Mouse (Mus musculus) liver (tissue): ENCODE measurements around the gene Dnaic1.

Experiments
- DNase-seq: peaks from one replicate; pipeline ENCODE4 v3.0.0-alpha.2; 2020; ENCODE audit warnings: mixed read lengths

The Dnaic1 gene

DNA sequence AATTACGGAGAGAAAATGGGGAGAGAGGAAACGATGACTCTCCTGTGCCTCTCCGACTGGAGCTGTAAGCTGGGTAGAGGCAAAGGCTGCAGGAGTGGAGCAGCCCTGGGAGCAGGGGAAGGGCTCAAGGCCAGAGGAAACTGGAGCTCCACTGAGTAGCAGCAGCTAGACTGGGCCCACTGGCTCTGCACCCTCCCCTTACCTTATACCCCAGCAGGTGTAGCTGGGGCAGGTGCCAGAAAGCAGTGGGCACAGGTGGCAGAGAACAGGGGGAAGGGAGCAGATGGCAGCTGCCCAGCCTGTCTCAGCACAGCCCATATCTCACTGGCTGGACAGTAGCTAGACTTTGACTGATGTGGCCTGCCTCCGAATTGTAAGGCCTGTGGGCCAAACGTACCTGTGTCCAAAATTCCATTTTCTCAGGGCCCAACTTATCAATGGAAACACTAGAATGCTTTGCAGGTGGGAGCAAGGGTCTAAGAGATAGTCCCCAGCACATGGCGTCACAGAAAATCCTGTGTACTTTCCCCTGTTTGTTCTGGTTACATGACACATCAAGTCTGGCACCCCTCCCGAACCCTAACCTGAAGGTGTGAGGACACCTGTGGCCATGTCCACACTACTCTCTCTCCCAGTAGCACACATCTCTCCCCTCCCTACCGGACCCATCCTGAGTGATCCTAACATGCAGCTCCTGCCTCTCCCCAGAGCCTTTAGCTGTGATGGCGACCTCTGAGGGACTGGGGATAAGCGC lies 67.5 kb downstream of the Dnaic1 start:
- DNase-seq: no peak

DNA sequence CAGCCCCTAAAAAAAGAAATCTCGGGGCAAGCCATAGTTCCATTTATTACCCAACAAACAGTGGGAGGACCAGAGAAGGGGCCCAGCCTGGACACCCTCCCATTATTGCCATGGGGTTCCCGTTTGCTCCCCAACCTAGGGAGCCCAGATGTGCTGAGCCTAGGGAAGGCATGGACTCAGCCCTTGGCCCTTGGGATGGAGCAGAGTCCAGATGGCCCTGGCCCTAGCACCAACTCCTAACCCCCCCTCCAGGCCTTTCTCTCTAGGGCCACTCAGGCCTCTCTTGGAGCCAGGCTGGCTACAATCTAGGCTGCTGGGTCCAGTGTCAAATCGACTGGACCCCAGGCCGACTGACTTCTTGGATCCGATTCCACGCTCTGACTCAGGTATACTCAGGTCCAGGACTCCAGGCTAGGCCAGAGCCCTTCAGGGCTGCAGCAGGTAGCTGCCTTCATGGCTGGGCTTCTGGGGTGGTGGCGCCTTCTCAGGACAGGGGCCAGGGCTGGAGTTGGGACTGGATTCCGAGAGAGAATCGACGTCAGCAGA lies 68.7 kb downstream of the Dnaic1 start:
- no peak for DNase-seq

DNA sequence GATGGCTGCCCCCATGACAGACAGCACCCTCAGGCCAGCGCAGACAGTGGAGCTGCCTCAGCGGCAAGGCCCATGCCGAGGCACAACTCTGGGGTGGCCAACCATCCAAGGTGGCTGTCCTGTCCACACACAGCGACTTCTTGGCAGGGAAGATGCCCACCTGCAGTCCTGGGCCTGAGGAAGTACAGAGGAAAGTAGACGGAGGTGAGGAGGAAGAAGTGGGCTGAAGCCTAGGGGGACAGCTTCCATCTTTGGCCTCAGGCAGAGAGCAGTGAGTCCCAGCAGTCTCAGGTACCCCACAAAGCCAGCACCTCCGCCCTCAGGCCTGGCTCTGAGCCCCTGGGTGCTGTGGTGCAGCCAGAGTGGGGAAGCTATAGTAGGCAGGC lies 69.2 kb downstream of the Dnaic1 start:
- DNase-seq: no peak

DNA sequence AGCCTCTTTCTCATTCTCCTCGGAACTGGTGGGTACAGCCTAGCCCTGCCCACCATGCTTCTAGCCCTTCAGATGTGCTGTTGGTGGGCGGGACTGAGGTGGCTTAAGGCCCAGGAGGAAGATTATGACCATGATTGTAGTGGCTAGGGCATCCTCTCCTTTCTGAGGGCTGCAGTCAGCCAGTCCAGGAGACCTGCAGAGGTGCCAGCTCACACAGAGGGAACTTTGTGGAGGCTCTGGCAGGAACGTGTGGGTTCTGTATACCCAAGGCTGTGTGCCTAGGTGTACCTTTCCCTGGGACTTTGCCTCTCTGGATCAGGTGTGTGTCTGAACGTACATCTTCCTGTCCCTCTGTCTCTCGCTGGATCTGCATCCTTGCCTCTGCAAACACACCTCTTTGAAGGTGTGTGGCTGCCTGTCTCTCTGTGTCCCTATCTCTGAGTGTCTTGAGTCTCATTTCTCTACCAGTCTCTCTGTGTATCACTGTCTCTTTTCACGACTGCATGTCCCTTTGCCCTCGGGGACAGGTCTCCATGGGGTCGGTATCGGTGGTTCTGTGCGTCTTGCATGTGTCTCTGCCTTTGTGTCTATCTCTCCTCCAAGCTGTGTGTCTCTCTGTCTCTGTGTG lies 69.8 kb downstream of the Dnaic1 start:
- no peak for DNase-seq

DNA sequence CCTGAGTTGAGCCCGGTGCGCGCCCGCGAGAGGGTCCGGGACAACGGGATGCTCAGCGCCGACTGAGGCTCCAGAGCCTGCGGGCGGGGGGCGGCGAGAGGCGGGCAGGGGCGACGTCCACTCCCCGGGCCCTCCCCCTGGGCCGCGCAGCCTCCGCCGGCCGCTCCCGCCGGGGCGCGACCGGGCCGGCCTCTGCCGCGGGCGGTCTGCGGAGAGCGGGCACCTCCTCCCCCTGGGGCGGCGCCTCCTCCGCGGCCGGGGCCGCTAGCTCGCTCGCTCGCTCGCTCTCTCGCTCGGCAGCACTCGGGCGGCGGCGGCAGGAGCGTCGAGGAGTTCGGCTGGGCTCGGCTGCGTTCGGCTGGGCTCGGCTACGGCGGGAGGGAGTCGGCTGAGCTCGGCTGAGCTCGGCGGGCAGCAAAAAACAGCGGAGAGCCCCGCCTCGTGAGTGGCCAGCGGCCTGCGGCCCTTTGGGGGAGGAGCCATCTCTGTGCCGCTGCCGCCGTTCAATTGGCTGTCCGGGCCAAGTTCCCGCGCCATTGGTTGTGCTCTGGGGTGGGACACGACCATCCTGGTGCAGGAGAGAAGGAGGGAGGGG lies 70.4 kb downstream of the Dnaic1 start, which contains the start of gene Enho:
TSS of gene Enho (minus strand) at position 412 of the 595 bp plus-strand sequence.
- DNase-seq: peak; percentile 92

DNA sequence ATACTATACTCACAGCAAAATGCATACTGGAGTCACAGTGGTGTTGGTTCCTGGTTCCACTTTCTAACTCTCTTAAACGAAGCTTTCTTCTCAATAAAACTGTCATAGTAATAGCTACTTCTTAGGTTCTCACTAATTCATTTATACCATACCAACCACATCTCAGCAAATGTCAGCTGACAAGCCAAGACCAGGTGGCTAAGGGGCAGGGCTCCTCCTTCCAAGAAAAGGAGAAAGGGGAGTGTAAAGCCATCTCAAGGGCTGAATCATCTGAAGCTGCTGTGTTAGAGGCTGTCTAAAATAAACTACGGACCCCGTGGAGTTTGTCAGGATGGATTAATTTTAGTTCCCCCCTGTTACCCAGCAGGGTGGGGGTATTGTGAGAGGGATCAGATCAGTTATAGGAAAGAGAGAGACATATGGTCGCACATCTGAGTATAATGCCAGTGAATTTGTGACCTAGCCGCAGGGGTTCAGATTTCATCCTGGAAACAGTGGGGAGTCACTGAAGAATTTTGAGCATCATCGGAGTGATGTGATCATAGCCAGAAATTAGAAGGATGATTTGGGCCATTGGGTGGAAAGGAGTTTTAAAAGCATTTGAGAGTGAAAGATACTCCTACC lies 71.7 kb downstream of the Dnaic1 start:
- no peak for DNase-seq

DNA sequence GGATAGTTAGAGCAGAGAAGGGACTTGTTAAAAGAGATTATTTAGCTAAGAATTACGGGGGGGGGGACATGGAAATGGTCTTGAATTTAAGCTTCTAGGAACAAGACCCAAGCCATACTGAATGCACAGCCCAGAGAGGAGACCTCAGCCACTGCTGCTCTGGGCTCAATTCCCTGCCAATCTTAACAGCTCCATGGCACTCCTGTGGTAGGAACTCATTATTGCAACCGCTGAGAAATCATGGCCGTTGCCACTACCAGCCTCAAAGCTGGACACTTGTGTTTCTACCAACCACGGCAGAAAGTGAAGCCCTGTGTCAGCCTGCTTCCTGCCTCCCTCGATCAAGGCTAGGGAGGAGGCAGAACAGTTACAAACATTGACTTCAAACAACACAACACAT lies 75.9 kb downstream of the Dnaic1 start:
- DNase-seq: no peak

DNA sequence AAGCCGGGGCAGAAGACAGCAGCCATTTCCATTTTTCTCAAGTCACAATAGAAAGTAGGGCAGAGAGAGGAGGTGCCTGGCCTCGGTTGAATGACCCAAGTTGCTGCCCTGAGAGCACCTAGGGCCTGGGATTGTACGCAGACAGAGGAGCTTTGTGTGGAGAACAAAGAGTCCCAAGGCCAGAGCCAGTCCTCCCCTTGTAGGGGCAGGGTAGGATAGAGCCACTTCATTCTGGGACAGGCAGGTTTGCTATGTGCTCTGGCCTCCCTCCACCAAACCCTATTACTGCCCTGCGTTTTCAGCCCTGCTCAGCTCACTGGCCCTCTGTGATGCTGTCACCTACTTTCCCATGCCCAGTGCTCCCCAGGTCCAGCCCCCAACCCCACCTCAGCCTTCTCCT lies 78.6 kb downstream of the Dnaic1 start:
- DNase-seq: no peak

DNA sequence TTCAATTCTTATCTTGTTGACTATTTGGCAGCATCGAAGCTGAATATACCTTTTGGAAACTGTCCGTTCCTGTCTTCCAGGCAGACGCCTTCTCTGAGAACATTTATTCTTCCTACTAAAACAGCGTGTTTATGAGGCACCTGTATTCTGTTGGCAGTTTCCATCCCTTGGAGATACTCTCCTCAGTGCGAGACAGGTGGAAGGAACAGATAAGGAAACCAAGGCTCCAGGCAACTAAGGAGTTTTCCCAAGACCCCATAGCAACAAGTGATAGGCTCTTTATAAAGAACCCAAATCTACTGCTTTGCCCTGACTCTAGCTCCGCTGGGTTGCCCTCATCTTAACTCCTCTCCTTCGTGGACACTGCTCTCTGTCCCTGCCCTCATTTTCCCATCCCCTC lies 79.1 kb downstream of the Dnaic1 start:
- DNase-seq: no peak

DNA sequence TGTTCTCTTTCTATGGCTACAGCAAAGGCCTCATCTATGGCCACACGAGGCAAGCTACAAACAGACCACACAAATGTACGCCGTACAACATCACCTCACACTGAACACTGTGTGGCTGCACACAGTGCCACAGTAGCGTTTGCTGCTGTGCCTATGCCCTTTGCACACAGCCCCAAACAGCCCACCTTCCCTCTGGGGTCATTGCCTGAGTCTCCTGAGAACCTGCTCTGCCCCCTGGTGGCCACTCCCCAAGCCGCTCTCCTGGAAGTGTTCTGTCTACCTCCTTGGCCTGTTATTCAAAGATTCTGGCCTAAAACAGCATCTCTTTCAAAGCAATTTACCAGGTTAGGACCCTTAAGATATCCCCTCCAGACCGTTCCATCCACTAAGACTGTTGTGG lies 83.7 kb downstream of the Dnaic1 start:
- peak; percentile 64 for DNase-seq

DNA sequence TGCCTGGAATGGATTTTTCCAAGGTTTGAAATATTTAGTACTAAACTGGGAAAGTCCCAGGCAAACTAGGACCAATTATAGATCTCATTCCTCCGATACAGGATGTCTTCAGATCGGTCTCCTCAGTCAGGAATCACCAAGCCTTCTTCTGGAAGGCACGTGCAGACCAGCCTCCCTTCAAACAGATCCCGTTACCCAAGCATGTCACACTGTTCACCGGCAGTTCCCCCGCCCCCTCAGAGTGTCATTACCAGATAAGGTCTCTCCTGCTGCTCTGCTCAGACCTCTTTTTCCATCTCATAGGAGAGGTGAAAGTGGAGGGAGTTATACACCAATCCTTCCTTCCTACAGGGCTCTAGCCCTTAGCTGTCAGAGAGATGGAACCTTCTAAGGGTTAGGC lies 84.2 kb downstream of the Dnaic1 start:
- no peak for DNase-seq

DNA sequence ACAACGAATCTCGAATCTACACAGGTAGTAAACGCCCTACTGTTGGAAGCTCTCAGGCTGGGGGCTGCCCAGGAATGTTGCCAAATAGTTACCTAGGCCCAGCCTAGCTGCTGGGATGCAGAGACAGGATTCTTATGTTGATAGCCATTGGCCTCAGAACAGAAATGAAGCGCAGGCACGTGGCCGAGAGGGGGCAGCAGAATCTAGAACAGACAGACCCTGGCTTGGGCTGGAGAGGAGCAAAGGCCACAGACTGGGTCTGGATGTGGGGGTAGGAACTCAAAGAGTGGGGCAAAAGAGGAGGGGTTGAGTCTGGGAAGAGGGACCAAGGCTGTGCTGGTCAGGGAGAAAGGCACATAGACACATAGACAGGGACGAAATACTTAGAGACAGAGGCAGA lies 84.6 kb downstream of the Dnaic1 start:
- peak; percentile 54 for DNase-seq

DNA sequence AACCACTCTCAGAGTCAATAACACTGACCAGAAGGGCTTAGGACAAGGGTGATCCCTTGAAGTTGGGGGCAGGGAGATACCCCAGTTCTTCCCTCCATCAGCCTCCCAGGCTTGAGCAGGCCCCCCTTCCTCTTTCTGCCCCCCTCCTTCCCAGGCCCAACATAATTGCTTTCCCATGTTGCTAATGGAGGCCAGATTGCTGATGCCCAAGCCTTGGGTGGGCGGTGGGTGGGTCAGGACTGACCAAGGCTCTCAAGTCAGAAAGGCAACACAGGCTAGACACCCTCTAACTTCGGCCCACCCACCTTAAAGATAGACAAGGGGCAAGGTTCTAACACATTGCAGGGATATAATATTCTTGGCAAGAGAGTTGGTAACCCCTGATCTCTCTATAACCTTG lies 86.0 kb downstream of the Dnaic1 start:
- no peak for DNase-seq

DNA sequence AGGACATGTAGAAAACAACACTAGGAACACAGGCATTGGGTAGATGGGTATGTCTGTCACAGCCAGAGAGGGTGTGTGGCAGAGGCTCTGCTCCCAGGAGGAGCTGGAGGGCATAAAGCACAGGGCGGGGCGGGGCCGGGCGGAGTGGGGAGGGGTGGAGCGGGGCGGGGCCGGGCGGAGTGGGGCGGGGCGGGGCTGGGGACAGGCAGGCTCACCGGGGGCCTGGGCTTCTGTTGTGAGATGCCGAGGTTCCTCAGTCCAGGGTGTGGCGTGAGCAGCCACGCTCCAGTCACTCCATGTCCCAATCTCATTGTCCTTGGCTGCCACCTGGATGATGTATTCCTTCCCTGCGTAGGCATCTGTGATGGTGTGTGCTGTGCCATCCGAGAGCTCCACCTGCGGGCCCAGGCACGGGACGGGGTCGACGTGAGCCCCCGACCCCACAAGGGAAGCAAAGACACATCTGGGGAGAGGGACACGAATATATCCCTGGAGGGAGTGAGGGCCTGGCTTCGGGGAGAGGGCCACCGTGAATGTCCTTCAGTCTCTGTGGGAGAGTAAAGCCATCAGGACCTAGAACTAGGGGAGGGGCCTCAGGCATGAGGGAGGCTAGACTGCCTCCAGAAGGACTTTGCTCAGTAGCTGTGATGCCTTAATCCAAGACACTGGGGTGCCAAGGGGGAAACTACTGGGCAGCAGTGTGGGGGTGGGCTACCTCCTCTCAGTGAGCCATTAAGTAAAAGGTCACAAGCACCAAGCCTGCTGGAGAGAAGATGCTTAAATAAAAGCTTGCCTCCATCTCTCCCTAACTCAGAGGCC lies 89.2 kb downstream of the Dnaic1 start:
- DNase-seq: peak; percentile 53

DNA sequence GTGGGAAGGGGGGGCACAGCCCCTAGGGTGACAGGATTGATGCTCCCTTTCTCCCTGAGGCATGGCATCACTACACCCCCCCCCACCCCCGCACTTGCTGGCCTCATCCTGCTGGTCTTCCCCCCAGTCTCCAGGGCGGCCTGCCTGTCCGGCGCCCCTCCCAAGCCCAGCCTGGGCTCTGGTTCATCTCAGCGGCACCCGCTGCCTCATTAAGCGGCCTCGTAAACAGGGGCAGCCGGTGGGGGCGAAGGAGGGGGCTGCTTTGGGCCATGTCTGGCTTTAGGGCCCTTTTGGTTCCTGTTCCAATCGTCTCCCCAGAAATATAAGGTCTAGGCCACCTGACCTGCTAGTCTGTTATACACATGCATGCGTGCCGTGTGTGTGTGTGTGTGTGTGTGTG lies 90.0 kb downstream of the Dnaic1 start:
- no peak for DNase-seq

DNA sequence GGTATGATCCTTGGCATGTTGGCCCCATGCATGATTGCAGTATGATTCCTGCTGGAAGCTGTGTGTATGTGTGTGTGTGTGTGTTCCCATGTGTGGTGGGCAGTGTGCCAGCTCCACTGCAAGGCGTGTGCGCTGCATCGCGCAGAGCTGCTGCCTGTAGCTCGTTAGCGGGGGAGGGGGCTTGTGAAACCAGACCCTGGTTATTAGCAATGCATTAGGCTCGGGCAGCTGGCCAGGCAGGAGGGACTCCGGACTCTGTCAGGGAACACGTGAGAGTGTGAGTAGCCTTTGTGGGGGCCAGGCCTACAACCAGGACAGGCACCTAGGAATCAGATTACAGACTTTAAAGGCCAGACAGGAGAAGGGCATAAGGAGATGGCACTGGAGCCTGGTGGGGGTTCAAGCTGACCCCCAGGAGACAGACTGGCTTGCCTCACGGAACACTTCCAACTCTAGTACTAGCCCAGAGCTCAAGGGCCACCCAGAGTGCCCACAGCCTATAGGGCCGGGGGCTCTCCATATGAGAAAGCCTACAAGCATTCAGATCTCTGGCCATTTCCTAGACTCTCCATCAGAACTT lies 91.4 kb downstream of the Dnaic1 start:
- peak; percentile 67 for DNase-seq

DNA sequence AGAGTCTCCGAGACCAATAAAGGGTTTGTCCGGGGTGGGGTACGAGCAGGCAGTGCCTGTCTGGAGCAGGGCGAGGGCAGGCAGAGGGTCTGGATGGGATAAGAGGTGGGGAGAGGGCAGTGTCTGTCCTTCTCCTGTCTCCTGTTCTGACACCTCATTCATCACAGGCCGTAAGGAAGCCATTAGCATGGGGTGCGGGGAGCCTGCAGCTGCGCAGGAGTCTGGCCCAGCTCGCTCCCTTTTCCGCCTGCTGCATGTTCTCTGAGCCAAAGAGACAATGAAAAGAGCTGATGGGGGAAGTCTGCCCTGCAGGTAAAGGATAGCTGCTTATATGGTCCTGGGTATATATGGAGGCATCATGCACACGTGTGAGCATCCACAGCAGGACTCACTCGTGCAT lies 93.1 kb downstream of the Dnaic1 start:
- DNase-seq: no peak

DNA sequence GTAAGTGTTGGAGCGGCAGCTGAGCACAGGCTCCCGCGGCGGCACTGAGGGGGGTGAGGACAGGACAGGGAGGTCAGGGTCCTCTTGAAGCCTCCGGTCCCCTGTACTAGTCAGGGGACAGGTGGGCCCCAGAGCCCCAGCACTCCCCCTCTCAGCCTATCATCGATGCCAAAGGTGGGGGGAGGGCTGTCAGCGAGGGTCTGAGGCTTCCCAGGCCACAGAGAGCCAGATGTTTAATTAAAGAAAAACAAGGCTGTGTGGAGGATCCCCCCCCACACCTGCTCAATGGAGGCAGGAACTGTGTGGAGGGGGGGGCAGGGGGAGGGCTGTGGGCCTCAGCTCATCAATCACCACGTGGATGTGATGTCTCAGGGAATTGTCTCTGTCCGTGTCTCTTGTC lies 94.0 kb downstream of the Dnaic1 start:
- no peak for DNase-seq

DNA sequence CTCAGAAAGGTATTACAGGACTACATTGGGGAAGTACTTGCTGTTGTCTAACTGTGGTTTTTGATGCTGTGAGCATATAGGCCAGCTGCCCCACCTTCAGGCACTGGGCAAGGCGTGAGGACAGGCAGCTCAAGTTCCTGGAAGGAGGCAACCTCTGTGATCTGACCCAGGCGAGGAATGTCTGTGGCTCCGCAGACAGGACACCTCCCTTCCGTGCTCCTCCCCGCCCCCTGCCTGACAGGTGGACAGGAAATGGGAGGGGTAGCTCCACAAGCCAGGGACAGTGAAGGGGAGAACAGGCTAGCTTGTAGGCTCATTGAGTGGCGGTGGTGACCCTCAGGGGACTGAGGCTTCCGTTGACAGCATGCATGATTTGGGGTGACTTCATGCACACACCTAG lies 95.0 kb downstream of the Dnaic1 start:
- no peak for DNase-seq

DNA sequence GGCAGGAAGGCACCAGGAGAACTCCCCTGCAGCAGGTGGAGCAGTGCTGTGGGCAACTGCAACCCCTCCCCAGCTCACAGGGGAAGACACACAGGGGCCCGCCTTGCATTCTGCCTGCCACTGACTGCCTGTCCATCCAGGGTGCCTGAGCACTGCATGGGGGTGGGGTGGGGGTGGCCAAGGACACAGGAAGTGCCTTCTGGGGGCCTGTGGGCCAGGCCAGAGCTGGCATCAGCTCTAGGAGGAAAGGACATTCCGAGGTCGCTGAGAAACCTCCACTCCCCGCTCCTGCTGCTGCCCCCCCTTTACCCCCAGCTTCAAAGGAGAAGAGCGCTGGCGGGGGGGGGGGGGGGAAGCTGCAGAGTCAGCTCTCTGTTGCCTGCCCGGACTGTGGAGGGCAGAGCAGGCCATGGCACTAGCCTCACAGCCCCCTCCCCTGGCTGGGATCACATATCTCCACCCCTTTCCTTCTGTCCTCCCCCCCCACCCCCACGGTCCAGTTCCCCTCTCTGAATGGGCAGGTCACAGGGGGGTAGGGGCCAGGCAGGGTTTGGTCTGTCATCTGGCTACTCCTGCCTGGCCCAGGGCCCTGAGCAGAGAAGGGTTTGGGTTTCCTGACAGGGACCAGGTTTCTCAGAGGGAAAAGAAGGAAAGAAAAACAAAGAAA lies 95.6 kb downstream of the Dnaic1 start:
- no peak for DNase-seq

DNA sequence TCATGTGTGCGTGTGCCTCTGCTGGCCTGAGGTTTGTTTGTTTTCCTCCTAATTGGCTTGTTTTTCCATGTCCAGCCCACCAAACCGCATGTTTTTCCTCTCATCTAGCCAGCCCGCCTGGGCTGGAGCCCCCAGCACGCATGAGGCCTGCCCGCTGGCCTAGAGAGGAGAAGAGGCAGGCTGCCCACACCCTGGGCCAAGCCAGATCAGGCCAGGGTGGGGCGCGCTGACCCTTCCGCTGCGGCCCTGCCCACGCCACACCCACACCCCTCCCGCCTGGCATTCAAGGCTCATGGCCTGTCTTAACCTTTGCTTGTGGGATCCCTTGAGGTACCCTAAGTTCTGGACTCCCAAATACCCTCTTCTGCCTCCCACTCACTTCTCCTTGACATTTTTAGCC lies 97.1 kb downstream of the Dnaic1 start:
- no peak for DNase-seq

DNA sequence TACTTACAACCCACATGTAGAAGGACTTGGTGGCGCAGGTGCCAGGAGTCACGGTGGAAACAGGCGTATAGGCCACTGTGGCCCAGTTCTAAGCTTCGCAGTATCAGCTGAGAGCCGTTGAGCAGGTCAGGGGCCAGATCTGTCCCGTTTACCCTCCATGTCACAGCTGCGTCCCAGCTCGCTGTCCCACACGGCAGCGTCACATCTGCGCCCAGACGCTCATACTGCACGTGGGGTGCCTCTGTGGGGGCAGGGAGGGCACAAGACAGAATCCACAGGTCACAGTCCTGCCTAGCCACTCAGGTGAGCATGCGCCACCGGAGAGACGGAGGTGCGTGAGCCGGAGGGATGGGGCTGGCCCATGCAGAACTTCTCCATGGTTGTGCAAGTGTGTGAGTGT lies 101.3 kb downstream of the Dnaic1 start:
- DNase-seq: no peak
